Mouse (Mus musculus) frontal cortex, adult 2 months (tissue): ENCODE data around the gene Slc17a9. TPM values are rescaled to one million over a fixed set of nuclear protein-coding genes. Genes with fewer than 3 reads are reported as not detected.

Experiments used
- DNase-seq, 2 experiments: peaks; one replicate each; pipeline ENCODE4 v3.0.0; 2022; ENCODE audit warnings: low spot score in 1 of 2; ENCODE audit errors: extremely low spot score in 1 of 2
- polyA plus RNA-seq: library from polyadenylated mRNA; depleted of rRNA; stranded (reverse); fragments of >200 nt; gene quantifications from 2 replicates; pipeline ENCODE4 v1.2.3, GENCODE M21; 2012; rRNA removed

The Slc17a9 gene
- polyA plus RNA-seq, result 1.00 and 1.1 TPM in 2 replicates

DNA sequence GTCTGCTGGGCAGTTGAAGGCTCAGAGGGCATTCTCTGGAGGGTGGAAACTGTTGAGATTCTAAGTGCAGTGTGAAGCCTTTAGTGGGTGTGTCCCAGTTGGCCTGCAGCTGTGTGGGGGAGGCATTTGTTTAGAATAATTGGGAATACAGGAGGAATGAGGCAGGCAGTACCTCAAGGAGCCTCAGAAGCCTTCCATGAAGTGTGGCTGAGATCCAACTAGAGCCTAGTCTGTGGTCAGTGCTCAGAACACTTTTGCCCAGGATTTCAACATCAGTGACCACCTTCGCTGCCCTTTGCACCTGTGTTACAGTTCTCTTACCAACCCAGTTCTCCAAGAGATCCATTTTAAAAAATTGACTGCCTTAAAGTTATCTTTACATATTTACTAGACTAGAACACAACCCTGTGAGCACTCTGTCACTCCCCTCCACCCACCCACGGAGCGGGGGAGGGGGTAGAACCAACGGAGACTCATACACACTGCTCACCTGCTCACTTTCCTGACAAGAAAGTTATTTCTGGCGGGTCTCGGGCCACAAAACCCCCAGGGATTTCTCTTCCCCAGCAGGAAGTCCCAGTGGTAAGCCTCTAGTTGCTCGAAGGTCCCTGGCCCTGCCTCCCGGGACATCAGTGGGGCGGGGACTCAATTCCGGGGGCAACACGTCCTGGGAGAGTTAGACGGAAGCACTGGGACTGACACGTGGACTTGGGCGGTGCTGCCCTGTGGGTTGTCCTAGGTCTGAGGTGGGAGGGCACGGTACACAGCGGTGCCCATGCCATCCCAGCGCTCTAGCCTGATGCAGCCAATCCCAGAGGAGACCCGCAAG lies at the start of gene Slc17a9:
TSS of gene Slc17a9 (plus strand) at position 679 of the 829 bp plus-strand sequence.
- DNase-seq, result no peak

DNA sequence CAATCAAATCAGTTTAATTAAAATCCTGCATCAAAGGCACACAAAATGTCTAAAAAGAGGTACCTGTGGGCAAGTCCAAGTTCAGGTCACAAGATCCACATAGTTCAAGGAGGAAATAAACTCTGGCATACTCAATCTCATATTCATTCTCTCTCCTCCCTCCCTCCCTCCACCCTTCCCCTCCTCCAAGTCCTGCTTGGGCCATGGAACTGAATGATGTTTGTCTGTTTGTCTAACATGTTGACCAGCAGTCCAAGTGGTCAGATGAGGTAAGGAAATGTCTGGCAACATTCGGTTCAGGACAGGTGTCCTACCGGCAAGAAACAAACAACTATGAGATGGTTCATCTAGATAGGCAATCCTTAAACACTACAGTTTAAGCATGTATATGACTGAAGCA lies 48.4 kb upstream of the Slc17a9 start:
- no peak for DNase-seq

DNA sequence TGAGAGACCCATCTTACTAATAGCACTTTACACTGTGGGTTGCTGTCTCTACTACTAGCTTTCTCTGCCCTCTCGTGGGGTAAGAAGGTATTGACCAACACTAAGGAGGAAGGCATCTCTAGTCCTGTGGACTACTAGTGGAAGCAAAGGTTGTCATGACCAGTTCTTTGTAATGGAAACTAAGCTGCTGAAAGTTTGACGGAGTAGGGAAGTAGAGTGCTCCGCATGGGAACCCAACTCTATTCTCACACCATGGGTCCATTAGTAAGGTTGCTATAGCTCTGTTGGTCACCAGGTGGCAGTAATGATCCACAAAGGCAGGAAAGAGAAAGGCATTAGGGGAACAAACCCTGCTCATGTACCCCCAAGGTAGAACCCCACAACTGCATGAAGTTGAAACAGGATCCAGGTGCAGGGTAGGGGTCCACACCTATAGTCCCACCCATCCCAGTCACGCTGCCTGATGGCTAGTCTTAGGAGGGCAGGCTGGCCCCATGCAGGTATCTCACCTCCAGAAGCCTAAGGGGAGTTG lies 46.4 kb upstream of the Slc17a9 start:
- DNase-seq, result peak; percentile 50 to 85

DNA sequence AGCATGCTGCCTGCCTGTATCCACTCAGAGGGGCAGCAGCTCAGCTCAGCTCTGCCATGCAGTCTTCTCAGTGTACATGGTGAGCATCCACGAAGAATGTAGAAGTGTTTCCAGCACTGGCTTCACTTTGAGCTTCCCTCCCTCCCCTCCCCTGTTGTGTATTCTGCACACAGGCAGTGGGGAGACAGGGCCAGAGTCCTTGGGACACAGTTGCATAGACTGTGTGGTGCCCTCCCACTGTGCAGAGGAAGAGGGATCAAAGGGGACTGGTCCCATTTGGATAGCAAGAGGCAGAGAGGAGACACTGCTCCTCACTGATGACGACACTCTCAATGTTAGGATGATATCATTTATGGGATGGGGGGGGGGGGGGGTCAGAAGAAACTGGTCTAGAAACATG lies 43.8 kb upstream of the Slc17a9 start:
- DNase-seq, result no peak

DNA sequence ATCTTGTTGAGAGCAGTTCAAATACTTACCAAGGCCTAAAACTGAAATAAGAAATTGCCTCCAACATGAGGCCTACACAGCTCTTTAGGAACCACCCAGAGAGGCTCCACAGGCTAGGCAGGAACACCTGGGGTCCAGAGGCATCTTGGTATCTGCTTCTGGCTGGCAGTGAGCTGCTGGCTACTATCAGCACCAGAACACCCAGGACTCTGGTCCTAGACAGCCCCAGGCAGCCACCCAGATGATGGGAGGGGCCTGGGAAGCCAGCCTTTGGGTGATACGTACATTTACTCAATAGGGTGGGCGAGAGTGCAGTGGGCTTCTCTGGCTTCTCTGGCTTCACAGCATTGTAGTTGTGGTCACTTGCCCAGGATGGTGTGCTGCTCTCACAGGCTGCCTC lies 41.5 kb upstream of the Slc17a9 start:
- no peak for DNase-seq

DNA sequence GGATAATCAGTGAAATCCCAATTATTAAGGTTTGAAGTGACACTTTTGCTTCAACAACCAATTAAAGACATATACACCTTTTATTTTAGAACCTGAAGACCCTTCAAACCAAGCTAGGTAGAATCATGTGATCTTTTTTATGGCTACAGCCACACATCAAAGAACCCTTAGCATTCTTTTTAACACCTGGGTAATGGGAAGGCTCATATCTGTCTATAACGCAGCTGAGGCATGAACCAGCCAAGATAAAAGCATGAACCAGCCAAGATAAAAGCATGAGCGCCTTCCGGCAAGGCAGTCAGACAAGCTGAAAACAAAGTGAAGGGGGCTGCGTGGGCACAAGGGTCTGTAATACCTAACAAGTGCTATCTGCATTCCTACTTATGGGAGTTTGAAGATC lies 41.0 kb upstream of the Slc17a9 start:
- DNase-seq, result no peak

DNA sequence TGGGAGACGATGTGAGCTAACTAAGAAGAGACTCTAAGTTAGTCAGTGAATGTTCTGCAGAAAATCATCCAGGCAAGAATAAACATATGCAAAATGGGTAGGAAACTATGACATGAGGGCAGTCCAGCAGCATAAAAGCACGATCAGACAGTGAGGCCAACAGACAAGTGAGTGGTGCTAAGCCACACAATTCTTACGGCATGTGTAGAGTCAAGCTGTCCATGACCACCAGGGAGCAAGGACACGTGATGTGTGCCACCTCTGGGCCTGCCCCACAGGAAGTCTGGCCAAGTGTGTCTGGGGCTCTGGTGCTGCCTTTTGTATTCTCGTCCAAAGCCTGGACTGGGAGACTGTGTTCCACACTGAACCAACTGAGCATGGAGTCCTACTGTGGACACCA lies 35.2 kb upstream of the Slc17a9 start:
- no peak for DNase-seq

DNA sequence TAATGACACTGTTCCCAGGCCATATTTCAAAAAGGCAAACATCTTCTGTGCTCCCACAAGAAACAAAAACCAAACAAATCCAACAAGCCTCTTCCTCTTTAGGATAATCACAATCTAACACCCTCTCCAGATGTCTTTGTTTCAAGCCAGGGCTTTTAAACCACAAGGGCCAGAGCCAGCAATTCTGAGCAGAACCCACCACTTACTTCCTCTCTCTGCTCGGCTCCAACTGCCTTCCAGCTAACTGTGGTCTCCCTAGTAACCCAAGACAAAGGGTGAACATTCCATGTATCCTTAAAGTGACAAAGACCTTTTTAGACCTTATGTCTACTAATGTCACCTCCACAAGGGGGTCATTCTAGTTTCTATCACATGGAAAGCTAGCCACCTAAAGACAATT lies 32.4 kb upstream of the Slc17a9 start:
- peak in 1 of 2 experiments; percentile 35 for DNase-seq

DNA sequence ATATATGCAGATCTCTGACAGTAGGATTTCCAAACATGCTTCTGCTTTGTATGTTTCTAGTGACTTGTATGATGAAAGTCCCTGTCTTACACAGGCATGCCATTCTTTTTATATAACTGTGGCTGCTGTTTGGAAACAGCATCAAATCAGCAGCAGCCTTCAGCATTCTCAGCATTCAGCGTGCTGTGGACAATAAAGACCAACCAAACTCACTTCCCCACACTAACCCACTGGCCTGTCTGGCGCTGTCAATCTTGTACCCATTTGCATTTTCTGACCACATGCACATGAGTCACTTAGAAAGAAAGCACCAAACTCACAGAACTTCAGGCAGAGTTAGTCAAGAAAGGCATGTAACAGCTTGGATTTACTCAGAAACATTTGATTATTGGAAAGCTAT lies 29.9 kb upstream of the Slc17a9 start:
- DNase-seq, result no peak

DNA sequence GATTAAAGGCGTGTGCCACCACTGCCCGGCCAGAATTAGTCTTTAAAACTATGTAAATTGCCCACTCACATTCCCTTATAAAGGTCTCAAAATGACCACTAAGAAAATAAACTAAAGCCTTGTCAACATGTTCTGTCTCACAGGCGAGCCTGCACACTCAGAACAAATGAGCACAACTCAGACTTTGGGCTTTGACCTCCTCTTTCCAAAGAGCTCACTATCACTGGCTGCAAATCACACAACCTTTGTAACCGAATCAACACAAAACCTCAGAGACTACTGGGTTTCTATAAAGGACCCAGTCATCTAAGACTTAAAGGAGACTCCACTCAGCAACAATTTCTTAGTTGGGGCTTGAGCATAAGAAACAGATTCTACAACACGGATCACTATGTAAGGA lies 24.6 kb upstream of the Slc17a9 start:
- no peak for DNase-seq

DNA sequence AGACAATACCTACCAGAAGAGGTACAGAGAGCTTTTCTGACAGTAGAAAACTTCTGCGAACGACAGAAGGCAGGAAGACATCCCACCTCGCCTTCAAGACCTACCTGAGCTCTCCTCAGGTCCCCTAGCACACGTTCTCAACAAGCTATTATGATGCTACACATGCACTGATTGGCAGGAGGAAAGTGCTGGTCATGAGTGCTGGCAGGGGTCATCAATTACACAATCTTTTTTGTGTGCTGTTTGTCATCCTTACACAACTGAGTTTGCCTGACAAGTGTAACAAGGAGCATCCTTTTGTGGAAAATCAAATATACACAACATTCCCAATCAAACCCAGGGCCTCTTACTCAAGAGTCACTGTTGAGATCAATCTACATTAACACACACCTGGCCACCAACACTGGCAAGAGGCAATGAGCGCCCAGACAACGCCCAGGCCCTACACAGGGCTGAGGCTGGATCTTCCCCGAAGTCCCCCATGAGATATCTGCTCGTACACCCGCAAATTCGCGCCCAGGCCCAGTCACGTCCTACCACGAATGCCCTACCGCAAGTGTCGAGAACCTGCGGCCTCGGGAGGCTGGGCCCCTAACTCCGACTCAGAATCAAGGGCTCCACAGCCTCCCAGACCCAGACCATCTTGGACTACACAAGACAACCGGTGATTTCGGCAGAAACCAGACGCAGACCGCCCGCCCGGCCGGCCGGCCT lies 23.9 kb upstream of the Slc17a9 start:
- DNase-seq, result peak in 1 of 2 experiments; percentile 29

DNA sequence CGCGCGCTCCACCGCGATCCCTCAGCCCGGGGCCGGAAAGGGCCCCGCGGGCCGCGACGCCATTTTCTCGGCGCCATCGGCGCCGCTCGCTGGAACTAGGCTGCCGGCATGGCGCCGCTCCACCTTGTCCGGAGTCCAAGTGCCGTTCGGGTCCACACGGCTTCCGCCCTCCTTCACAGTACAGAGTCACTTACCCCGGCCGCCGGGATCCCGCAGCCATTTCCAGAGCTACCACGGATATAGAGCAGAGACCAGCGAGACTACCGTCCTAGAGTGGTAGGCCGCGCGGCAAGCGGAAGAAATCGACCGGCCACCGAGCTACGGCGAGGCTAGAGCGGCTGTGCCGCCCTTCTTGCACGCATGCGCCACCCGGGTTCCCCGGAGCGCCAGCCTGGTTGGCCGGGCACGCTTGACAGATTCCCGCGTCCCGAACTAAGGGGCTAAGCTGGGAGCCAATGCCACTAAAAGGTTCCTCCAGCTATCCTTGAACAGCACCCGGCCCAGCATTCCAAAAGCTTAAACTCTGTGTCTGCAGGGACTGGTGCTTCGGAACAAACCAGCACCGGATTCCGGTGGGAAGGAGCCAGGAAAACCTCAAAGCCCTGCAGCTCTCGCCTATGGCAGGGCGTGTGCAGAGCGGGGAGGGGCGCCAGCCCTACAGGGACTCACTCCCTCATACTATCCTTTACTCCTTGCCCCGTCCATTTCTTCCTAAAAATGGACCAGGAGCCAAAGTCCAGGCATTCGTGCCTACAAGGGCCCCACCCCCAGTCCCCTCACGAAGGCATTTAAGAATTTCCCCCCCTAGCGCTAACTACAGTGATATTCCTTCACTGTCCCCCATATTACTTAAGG lies 23.1 kb upstream of the Slc17a9 start:
- peak; percentile 79 to 91 for DNase-seq

DNA sequence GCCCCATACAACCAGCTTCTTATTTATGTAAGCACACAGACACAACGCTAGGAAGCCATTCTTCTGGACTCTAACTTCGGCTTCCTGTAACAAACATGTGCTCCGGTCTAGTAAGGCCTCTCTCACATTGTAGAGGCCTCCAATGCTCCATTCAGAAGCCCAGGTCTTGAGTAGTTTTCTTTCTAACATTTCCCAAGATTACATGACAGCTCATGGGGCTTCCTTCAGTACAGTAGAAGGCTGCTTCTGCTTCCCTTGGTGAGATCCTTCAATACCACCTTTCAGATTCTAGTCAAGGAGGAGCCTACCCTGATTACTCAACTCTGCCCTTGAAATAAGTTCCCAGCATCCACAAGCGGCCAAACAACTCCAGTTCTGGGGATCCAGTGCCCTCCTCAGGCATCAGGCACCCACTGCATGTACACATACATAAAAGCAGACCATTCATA lies 22.3 kb upstream of the Slc17a9 start:
- DNase-seq, result no peak

DNA sequence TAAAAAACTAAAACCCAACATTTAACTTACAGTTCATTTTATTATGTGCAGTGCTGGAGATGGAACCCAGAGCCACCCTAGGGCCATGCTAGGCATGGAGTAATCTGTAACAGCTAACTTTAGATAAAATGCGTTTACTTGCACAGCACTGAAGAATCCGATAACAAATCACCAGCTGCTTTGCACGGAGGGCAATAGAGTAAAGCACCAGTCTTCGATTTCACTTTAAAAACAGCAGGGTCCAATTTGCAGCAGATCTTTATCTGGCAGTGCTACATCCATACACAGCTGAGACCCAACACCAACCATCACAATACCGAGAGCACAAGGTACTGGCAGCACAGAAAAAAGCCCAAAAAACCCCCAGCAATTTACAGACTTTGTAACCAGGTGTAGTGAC lies 21.9 kb upstream of the Slc17a9 start:
- DNase-seq, result no peak

DNA sequence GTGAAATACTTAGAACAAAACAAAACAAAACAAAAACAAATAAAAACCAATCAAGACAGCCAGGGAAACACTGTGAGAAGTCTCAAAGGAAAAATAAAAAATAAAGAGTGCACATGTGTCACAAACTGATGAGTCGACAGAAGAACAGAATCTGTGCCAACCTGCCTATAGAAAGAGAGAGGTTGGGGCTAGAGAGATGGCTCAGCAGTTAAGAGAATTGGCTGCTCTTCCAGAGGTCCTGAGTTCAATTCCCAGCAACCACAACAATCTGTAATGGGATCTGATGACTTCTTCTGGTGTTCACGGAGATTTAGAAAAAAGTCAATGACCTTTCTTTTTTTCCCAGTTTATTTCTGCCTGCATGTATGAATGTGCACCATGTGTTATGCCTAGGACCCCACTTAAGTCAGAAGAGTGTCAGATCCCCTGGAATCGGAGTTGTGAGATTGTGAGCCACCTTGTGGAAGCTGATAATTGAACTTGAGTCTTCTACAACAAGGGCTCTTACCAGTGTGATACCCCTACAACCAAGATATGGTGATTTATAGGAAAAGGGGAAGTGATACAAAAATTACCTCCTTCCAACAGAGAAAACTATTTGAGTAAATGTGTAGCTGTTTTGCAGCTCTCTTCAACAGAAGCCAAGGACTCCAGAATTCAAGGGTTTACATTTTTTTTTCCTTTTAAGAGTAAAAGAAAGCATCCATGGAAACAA lies 21.3 kb upstream of the Slc17a9 start:
- DNase-seq, result no peak

DNA sequence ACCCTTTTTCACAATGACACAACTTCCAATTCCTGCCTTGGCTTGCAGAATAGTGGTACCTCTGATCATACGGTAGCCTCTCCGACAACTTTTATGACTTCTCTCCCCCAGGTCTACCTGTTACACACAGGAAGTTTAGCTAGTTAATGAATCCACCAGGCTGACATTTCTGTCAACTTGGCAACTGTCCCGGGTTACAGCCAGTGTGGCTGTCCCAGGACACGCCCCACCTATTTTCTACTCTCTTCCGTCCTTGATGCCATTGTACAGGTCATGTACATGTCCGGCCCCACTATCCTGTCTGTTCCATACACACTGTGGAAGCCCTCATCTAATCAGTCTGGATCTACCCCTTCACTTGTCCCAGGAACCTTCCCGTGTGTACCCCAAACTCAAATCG lies 20.5 kb upstream of the Slc17a9 start:
- DNase-seq, result no peak

DNA sequence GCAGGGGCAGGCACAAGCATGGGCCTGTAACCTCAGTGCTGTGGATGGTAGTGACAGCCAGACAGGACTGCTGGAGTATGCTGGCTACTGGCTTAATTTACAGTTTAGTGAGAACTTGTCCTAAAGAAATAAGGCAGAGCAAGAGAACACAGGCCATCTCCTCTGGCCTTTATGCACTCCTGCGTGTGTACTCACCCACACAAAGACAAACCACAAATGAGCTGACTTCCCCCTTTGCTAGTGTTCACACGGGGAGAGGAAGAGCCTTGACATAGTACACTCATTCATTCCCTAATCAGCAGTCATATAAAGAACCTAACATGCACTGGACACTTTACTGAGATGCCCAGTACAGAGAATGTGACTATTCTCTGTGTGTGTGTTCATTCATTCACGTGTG lies 20.0 kb upstream of the Slc17a9 start:
- DNase-seq, result no peak

DNA sequence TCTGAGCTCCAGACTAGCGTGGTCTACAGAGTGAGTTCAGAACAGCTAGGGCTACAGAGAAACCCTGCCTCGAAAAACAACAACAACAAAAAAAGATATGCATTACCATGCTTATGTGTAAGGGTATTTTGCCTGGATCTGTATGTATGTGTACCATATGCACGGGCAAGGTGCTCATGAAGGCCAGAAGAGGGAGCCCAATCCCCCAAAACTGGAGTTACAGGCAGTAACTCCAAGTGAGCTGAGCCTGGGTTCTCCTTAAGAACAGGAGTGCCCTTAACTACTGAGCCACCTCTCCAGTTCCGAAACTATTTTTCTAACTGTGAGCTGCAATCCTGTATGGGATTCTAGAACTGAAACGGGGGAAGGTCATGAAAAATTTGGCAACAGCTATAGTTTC lies 19.1 kb upstream of the Slc17a9 start:
- DNase-seq, result no peak

DNA sequence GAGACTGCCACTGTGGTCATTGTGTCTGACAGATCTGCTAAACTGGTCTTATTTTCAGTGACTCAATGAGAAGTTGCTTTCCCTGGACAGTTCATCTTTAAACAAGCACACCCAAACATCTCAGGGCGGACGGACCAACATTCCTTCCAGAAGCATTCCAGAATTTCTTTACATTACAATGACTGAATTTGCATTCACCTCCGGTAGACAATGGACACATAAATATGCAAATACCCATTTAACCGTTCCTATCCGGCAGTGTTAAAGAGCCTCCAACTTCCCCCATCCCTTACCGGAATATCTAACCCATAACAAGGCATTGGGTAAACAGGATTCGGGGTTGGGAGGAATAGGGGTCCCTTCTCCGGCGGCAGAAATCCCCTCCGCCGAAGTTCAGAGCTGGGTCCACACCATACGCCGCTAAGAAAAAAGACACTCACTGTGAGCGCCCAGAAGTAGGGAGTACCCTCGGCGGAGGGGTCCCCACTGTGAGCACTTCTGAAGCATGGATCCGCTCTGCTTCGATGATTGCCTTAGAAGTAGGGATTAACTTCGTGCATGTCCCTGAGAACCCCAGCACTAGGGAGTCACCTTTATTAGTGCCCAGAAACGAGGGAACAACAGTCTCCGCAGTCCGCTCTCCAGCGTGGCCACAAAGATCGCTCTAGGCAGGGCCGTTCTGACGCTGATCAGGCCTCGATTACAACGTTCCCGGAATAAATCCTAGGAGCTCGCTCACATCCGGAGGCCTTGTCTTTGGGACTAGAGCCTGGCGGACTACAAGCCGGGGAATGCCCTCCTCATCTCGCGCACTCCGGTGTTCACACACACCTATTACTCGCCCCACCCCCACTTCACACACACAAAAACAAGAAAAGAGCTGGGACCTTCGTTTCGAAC lies 15.8 kb upstream of the Slc17a9 start:
- DNase-seq, result no peak
